Mouse (Mus musculus) thymus, adult 2 months (tissue): ENCODE measurements around the gene Mxi1.

Experiments
- CTCF ChIP-seq: fragments of 200-500 bp; IDR thresholded peaks from 2 replicates; pipeline ENCODE4 v1.5.1; 2012; ENCODE audit warnings: mild to moderate bottlenecking, control low read depth, low read length, moderate library complexity, borderline replicate concordance; ENCODE audit not compliant: control insufficient read depth, poor library complexity, insufficient read depth; ENCODE audit errors: extremely low read depth
- POLR2A ChIP-seq: fragments of 200-500 bp; IDR thresholded peaks from 2 replicates; pipeline ENCODE4 v1.6.1; 2012; ENCODE audit warnings: mild to moderate bottlenecking, low read length, control low read depth, moderate library complexity; ENCODE audit not compliant: control insufficient read depth, poor library complexity, insufficient read depth; ENCODE audit errors: extremely low read depth

- TF ChIP-seq CTCF (no peak), POLR2A (no peak)
These were observed 35.1 kb upstream of the Mxi1 start for GRCm38 (mm10) chr19:53275204-53275603.
